Mouse (Mus musculus) heart, adult 2 months (tissue): ENCODE results near the gene Mum1.

ENCODE experiments used
- CTCF ChIP-seq: fragments of 200-600 bp; IDR thresholded peaks from 2 replicates; pipeline ENCODE4 v1.8.1; 2022; ENCODE audit warnings: antibody characterized with exemption, mild to moderate bottlenecking, moderate library complexity
- EP300 ChIP-seq: fragments of 200-500 bp; IDR thresholded peaks from 2 replicates; pipeline ENCODE4 v1.6.1; 2011; ENCODE audit warnings: low read depth, low read length, control low read depth; ENCODE audit not compliant: insufficient read depth
- POLR2A ChIP-seq: fragments of 200-500 bp; IDR thresholded peaks from 2 replicates; pipeline ENCODE4 v1.6.1; 2011; ENCODE audit warnings: mild to moderate bottlenecking, low read depth, low read length, control low read depth; ENCODE audit not compliant: insufficient read depth

GRCm38 (mm10) chr10:80245600-80245999 lies 19.4 kb downstream of the Mum1 start:
- TF ChIP-seq EP300 (peak; percentile 79; the same call in 1 of the 2 replicates), POLR2A (no peak), CTCF (no peak; the same call in 1 of the 2 replicates)
